Mouse (Mus musculus) heart, postnatal 0 days (tissue): ENCODE data around the gene Shpk.

ENCODE experiments used
- CTCF ChIP-seq: IDR thresholded peaks from 2 replicates; pipeline ENCODE4 v1.5.1; 2016; ENCODE audit warnings: antibody characterized with exemption, control low read depth, low read depth
- EP300 ChIP-seq: IDR thresholded peaks from 2 replicates; pipeline ENCODE4 v1.6.1; 2016; ENCODE audit warnings: antibody characterized with exemption, low read depth

GRCm38 (mm10) chr11:73257362-73257945 lies 58.2 kb downstream of the Shpk start:
- TF ChIP-seq CTCF (no peak), EP300 (no peak)
